Mouse (Mus musculus): ENCODE data around the gene Afmid.

- no peak for TF ChIP-seq ZNF384 (IDR thresholded peaks at IDR 0.05; ENCODE audit: low read depth, low read length)
- TF ChIP-seq POLR2A (IDR thresholded peaks at IDR 0.05; ENCODE audit: low read depth, low read length), result no peak
- TF ChIP-seq CHD1 (IDR thresholded peaks at IDR 0.05; ENCODE audit: low read depth, low read length), result no peak
Observed at GRCm38 (mm10) chr11:117827386-117827785, 1.7 kb downstream of the Afmid start.
